Mouse (Mus musculus) kidney, adult 2 months (tissue): ENCODE data around the gene Plin2. TPM values are rescaled to one million over a fixed set of nuclear protein-coding genes. Genes with fewer than 3 reads are reported as not detected.

Experiments
- DNase-seq: peaks from one replicate; pipeline ENCODE4 v3.0.0; 2021
- H3K27ac ChIP-seq: fragments of 200-500 bp; 2 replicates; pipeline ENCODE4 v1.5.1; 2012; ENCODE audit warnings: low read depth, low read length, control low read depth, inconsistent platforms; ENCODE audit not compliant: insufficient read depth
- H3K27me3 ChIP-seq: fragments of 200-500 bp; replicated peaks from 2 replicates; pipeline ENCODE4 v1.6.1; 2012; ENCODE audit warnings: mild to moderate bottlenecking, moderate library complexity, low read length, inconsistent platforms; ENCODE audit not compliant: control insufficient read depth, insufficient read depth
- H3K36me3 ChIP-seq: fragments of 200-500 bp; 2 replicates; pipeline ENCODE4 v1.6.1; 2012; ENCODE audit warnings: mild to moderate bottlenecking, moderate library complexity, low read length, inconsistent platforms; ENCODE audit not compliant: control insufficient read depth, insufficient read depth
- H3K4me1 ChIP-seq: fragments of 200-500 bp; 2 replicates; pipeline ENCODE4 v1.6.1; 2011; ENCODE audit warnings: low read length; ENCODE audit not compliant: control insufficient read depth, insufficient read depth
- H3K4me3 ChIP-seq: fragments of 200-500 bp; 2 replicates; pipeline ENCODE4 v1.5.1; 2011; ENCODE audit warnings: mild to moderate bottlenecking, low read depth, low read length, control low read depth; ENCODE audit not compliant: insufficient read depth
- CTCF ChIP-seq: fragments of 200-500 bp; conservative IDR thresholded peaks from 2 replicates; pipeline ENCODE4 v1.5.1; 2011; ENCODE audit warnings: low read depth, mild to moderate bottlenecking, control low read depth, low read length, moderate library complexity, mixed read lengths; ENCODE audit not compliant: insufficient read depth, insufficient read length
- POLR2A ChIP-seq: fragments of 200-500 bp; IDR thresholded peaks from one replicate; pipeline ENCODE4 v1.6.1; 2011; ENCODE audit warnings: low read depth, low read length, control low read depth
- WGBS: fragments of 180-500 bp; shearing (Covaris S2); methylation state at CpG from one replicate; pipeline ENCODE4 v1.1.7; 2018; 5-methylcytosine and 5-hydroxymethylcytosine counted together
- polyA plus RNA-seq: library from polyadenylated mRNA; depleted of rRNA; stranded (reverse); fragments of >200 nt; gene quantifications from 2 replicates; pipeline ENCODE4 v1.2.3, GENCODE M21; 2012; rRNA removed

Gene Plin2
- polyA plus RNA-seq: 143 and 152 TPM in 2 replicates

GRCm38 (mm10) chr4:86669780-86670201 lies at the start of gene Plin2:
Gene Plin2, minus strand, starts transcription at chr4:86670060.
- Histone ChIP-seq H3K4me1 (peaks cover 6% of the 10 kb centered on the region; the same call in 1 of the 2 replicates), H3K27me3 (no peaks in the 10 kb centered on the region), H3K36me3 (no peaks in the 10 kb centered on the region; the same call in 1 of the 2 replicates), H3K27ac (peak within 1 kb of the TSS; percentile 77), H3K4me3 (peak within 1 kb of the TSS; percentile 75)
- under 1% methylated on average over 18 of the region's 18 CpGs for WGBS
- no peak for TF ChIP-seq CTCF
- TF ChIP-seq POLR2A: peak; percentile 96
- DNase-seq: peak; percentile 91

DNA sequence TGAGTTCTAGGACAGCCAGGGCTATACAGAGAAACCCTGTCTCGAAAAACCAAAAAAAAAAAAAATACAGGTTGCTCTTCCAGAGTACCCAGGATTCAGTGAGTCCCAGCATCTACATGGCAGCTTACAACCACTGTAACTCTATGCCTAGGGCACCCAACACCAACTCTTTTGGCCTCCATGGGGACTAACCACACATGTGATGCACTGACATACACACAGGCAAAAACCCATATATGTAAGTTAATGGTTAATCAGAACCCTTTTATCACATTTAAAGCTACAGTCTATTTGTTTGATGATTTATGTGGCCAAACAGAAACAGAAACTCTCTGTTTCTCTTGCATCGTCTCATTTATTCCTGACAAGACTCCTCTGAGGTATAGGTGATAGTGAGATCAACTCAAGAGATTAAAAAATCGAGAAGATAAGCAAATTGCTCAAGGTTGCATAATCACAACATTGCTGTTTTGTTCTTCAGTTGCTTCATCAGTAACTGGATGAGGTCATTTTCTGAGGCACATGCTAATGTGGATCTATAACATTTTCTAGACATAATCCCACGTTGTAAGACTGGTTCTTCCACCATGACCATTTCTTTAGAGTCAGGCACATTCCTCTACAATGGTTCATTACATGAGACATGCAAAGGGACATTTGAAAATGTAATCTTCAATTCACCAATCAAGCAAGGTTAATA lies 49.2 kb upstream of the Plin2 start:
- Histone ChIP-seq H3K4me3 (no peak overlapping the region), H3K27me3 (no peaks in the 10 kb centered on the region), H3K4me1 (no peaks in the 10 kb centered on the region; the same call in 1 of the 2 replicates), H3K36me3 (no peaks in the 10 kb centered on the region), H3K27ac (no peak overlapping the region)
- no peak for DNase-seq
- TF ChIP-seq POLR2A (no peak), CTCF (no peak)
- 70% methylated on average over 4 of the region's 4 CpGs for WGBS

DNA sequence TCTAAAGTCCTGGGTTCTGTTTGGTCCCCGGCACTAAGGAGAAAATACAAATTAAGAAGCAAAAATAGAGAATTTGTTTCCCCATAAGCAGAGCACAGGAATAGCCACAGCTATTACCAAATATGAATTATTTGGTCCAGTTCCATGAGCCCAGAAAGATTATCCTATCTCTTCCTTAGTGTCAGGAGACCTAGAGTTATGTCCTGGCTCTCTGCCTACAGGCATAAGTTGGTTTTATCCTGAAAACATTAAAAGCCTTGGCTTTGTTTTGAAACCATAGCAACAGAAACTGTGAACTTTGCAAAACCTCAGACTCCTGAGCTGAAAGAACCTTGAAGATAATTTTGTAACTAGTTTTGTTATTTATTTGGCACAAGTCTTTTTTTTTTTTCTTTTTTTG lies 47.3 kb upstream of the Plin2 start:
- Histone ChIP-seq H3K27ac (no peak overlapping the region), H3K4me1 (no peaks in the 10 kb centered on the region; the same call in 1 of the 2 replicates), H3K27me3 (no peaks in the 10 kb centered on the region), H3K4me3 (no peak overlapping the region), H3K36me3 (no peaks in the 10 kb centered on the region)
- TF ChIP-seq CTCF (no peak), POLR2A (no peak)
- DNase-seq: peak; percentile 14
- WGBS: 46% methylated on average over 1 of the region's 1 CpGs

DNA sequence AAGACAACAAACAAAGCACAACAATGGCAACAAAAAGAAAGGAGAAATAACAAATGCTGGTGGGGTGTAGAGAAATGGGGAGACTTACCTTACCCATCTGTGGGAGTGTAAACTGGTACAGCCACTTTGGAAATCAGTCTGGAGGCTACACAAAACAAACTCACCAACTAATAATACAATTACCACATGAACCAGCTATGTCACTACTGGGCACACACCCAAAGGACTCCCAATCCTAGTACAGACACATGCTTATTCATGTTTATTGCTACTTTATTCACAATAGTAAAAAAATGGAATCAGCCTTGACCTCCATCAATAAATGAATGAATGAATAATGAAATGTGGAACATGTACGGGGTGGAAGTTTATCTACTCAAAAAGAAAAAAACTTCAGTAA lies 45.5 kb upstream of the Plin2 start:
- 88% methylated on average over 1 of the region's 1 CpGs for WGBS
- no peaks in the 10 kb centered on the region for H3K27me3 ChIP-seq
- TF ChIP-seq CTCF (no peak), POLR2A (no peak)
- H3K4me3 ChIP-seq: no peak overlapping the region
- no peaks in the 10 kb centered on the region; the same call in 1 of the 2 replicates for H3K4me1 ChIP-seq
- DNase-seq: no peak
- no peak overlapping the region for H3K27ac ChIP-seq
- no peaks in the 10 kb centered on the region for H3K36me3 ChIP-seq

DNA sequence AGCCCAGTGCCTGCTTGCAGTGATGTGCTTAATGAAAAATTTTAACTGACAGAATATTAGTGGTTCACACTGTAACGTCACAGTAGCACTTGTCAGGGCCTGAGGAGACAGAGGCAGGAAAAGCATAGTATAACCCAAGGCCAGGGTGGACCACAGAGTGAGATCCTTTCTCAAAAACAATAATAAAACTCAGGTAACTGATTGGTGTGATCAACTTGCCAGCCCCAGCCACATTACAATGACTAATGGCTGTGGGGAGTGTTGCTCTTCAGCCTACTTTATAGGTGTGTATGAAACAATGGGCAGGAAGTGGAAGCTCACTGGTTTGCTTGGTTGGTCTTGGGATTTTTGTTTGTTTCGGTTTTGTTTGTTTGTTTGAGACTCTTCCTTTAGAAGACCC lies 43.7 kb upstream of the Plin2 start:
- DNase-seq: no peak
- no peaks in the 10 kb centered on the region for H3K36me3 ChIP-seq
- H3K4me1 ChIP-seq: no peaks in the 10 kb centered on the region; the same call in 1 of the 2 replicates
- no peaks in the 10 kb centered on the region for H3K27me3 ChIP-seq
- H3K4me3 ChIP-seq: no peak overlapping the region
- 67% methylated on average over 2 of the region's 2 CpGs for WGBS
- TF ChIP-seq POLR2A (no peak), CTCF (no peak)
- no peak overlapping the region for H3K27ac ChIP-seq

DNA sequence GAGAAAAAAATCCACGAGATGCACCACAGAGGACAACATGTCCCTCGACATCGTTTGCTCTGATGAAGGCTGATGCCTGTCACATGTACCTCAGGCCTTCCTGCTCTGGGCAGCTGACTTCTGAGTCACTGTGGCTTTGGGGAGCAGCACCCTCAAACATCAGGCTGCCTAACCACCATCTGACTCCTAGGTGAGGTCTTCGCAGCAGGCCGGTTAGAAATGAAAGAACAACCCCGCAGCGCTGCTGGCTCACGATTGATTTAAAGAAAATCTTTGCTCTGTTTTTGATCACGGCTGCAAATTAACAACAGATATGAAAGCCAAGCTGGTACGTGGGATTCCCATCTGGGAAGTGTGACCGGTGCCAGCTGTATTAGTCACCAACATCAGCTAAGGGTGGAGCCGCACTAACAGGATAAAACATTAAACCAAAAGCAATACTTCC lies 42.9 kb upstream of the Plin2 start:
- 74% methylated on average over 12 of the region's 12 CpGs for WGBS
- no peak for TF ChIP-seq POLR2A
- TF ChIP-seq CTCF: no peak
- Histone ChIP-seq H3K4me1 (no peaks in the 10 kb centered on the region; the same call in 1 of the 2 replicates), H3K4me3 (no peak overlapping the region), H3K27me3 (no peaks in the 10 kb centered on the region), H3K36me3 (no peaks in the 10 kb centered on the region), H3K27ac (no peak overlapping the region)
- no peak for DNase-seq

GRCm38 (mm10) chr4:86710666-86711215 lies 40.9 kb upstream of the Plin2 start:
- H3K4me3 ChIP-seq: no peak overlapping the region
- WGBS: 61% methylated on average over 4 of the region's 4 CpGs

More at GRCm38 (mm10) chr4:86710666-86711215, 40.9 kb upstream of the Plin2 start:
- TF ChIP-seq CTCF (no peak), POLR2A (no peak)
- DNase-seq: no peak
- Histone ChIP-seq H3K4me1 (no peaks in the 10 kb centered on the region), H3K27ac (no peak overlapping the region), H3K27me3 (no peaks in the 10 kb centered on the region), H3K36me3 (no peaks in the 10 kb centered on the region)
